Mouse (Mus musculus): ENCODE measurements at regions not wholly inside any gene's neighbourhood (a gene's known extent, or its start where the extent isn't known, plus 50 kb on each side); places are given as distances from the start of the nearest gene placed in this dataset.

- 42% methylated on average over 5 of the region's 5 CpGs for WGBS
- TF ChIP-seq CTCF (IDR thresholded peaks at IDR 0.05; ENCODE audit: insufficient read depth, low read length): no peak
- no peak for TF ChIP-seq POLR2A (IDR thresholded peaks at IDR 0.05; ENCODE audit: borderline replicate concordance, extremely low read depth, low read depth, low read length)
- Histone ChIP-seq H3K4me3 (replicated peaks; ENCODE audit: extremely low read depth, low read depth, low read length) (no peak overlapping the region), H3K4me1 (ENCODE audit: control insufficient read depth, insufficient read depth, low read length) (peaks cover 5% of the 10 kb centered on the region; the same call in 1 of the 2 replicates)
- DNase-seq: no peak
These were observed 275.5 kb downstream of the Mreg start for GRCm38 (mm10) chr1:71936501-71937129.

- DNase-seq: no peak
- H3K4me1 ChIP-seq (ENCODE audit: control insufficient read depth, insufficient read depth, low read length): no peaks in the 10 kb centered on the region
- 89% methylated on average over 2 of the region's 2 CpGs for WGBS
- no peak overlapping the region for H3K4me3 ChIP-seq (replicated peaks; ENCODE audit: extremely low read depth, low read depth, low read length)
- TF ChIP-seq CTCF (IDR thresholded peaks at IDR 0.05; ENCODE audit: insufficient read depth, low read length) (no peak), POLR2A (IDR thresholded peaks at IDR 0.05; ENCODE audit: borderline replicate concordance, extremely low read depth, low read depth, low read length) (no peak)
These were observed 272.5 kb upstream of the Fn1 start for GRCm38 (mm10) chr1:71925501-71925900.

- 78% methylated on average over 1 of the region's 1 CpGs for WGBS
These were observed 271.9 kb upstream of the Fn1 start for GRCm38 (mm10) chr1:71924884-71925283.

GRCm38 (mm10) chr1:71923731-71924130, 270.7 kb upstream of the Fn1 start:
- WGBS: 69% methylated on average over 3 of the region's 3 CpGs
- no peak overlapping the region for H3K4me3 ChIP-seq (replicated peaks; ENCODE audit: extremely low read depth, low read depth, low read length)
- H3K4me1 ChIP-seq (ENCODE audit: control insufficient read depth, insufficient read depth, low read length): no peaks in the 10 kb centered on the region
- TF ChIP-seq CTCF (IDR thresholded peaks at IDR 0.05; ENCODE audit: insufficient read depth, low read length) (no peak), POLR2A (IDR thresholded peaks at IDR 0.05; ENCODE audit: borderline replicate concordance, extremely low read depth, low read depth, low read length) (no peak)
- DNase-seq: no peak

More at GRCm38 (mm10) chr1:71924884-71925283, 271.9 kb upstream of the Fn1 start:
- no peak for DNase-seq
- Histone ChIP-seq H3K4me1 (ENCODE audit: control insufficient read depth, insufficient read depth, low read length) (no peaks in the 10 kb centered on the region), H3K4me3 (replicated peaks; ENCODE audit: extremely low read depth, low read depth, low read length) (no peak overlapping the region)
- TF ChIP-seq CTCF (IDR thresholded peaks at IDR 0.05; ENCODE audit: insufficient read depth, low read length) (no peak), POLR2A (IDR thresholded peaks at IDR 0.05; ENCODE audit: borderline replicate concordance, extremely low read depth, low read depth, low read length) (no peak)

- no peak overlapping the region for H3K4me3 ChIP-seq (replicated peaks; ENCODE audit: extremely low read depth, low read depth, low read length)
- 80% methylated on average over 2 of the region's 2 CpGs for WGBS
- no peak for DNase-seq
- H3K4me1 ChIP-seq (ENCODE audit: control insufficient read depth, insufficient read depth, low read length): no peaks in the 10 kb centered on the region
- TF ChIP-seq CTCF (IDR thresholded peaks at IDR 0.05; ENCODE audit: insufficient read depth, low read length) (no peak), POLR2A (IDR thresholded peaks at IDR 0.05; ENCODE audit: borderline replicate concordance, extremely low read depth, low read depth, low read length) (no peak)
These were observed 268.5 kb upstream of the Fn1 start for GRCm38 (mm10) chr1:71921456-71921855.

GRCm38 (mm10) chr1:71919891-71920290, 266.9 kb upstream of the Fn1 start:
- no peak for TF ChIP-seq CTCF (IDR thresholded peaks at IDR 0.05; ENCODE audit: insufficient read depth, low read length)
- Histone ChIP-seq H3K4me1 (ENCODE audit: control insufficient read depth, insufficient read depth, low read length) (no peaks in the 10 kb centered on the region), H3K4me3 (replicated peaks; ENCODE audit: extremely low read depth, low read depth, low read length) (no peak overlapping the region)
- WGBS: 69% methylated on average over 2 of the region's 2 CpGs
- no peak for DNase-seq

- TF ChIP-seq CTCF (IDR thresholded peaks at IDR 0.05; ENCODE audit: insufficient read depth, low read length): no peak
- TF ChIP-seq POLR2A (IDR thresholded peaks at IDR 0.05; ENCODE audit: borderline replicate concordance, extremely low read depth, low read depth, low read length): no peak
- DNase-seq: no peak
- Histone ChIP-seq H3K4me3 (replicated peaks; ENCODE audit: extremely low read depth, low read depth, low read length) (no peak overlapping the region), H3K4me1 (ENCODE audit: control insufficient read depth, insufficient read depth, low read length) (no peaks in the 10 kb centered on the region; the same call in 1 of the 2 replicates)
- WGBS: 70% methylated on average over 2 of the region's 2 CpGs
These were observed 264.0 kb upstream of the Fn1 start for GRCm38 (mm10) chr1:71917021-71917420.

GRCm38 (mm10) chr1:71914439-71914838, 261.4 kb upstream of the Fn1 start:
- TF ChIP-seq CTCF (IDR thresholded peaks at IDR 0.05; ENCODE audit: insufficient read depth, low read length): no peak
- TF ChIP-seq POLR2A (IDR thresholded peaks at IDR 0.05; ENCODE audit: borderline replicate concordance, extremely low read depth, low read depth, low read length): no peak
- no peak for DNase-seq
- Histone ChIP-seq H3K4me3 (replicated peaks; ENCODE audit: extremely low read depth, low read depth, low read length) (no peak overlapping the region), H3K4me1 (ENCODE audit: control insufficient read depth, insufficient read depth, low read length) (no peaks in the 10 kb centered on the region; the same call in 1 of the 2 replicates)
- 44% methylated on average over 3 of the region's 3 CpGs for WGBS

- TF ChIP-seq POLR2A (IDR thresholded peaks at IDR 0.05; ENCODE audit: borderline replicate concordance, extremely low read depth, low read depth, low read length) (no peak), CTCF (IDR thresholded peaks at IDR 0.05; ENCODE audit: insufficient read depth, low read length) (no peak)
- DNase-seq: no peak
- no peak overlapping the region for H3K4me3 ChIP-seq (replicated peaks; ENCODE audit: extremely low read depth, low read depth, low read length)
- WGBS: 68% methylated on average over 5 of the region's 5 CpGs
- H3K4me1 ChIP-seq (ENCODE audit: control insufficient read depth, insufficient read depth, low read length): no peaks in the 10 kb centered on the region; the same call in 1 of the 2 replicates
These were observed 260.2 kb upstream of the Fn1 start for GRCm38 (mm10) chr1:71913221-71913620.

GRCm38 (mm10) chr1:71912441-71912840, 259.4 kb upstream of the Fn1 start:
- Histone ChIP-seq H3K4me3 (replicated peaks; ENCODE audit: extremely low read depth, low read depth, low read length) (no peak overlapping the region), H3K4me1 (ENCODE audit: control insufficient read depth, insufficient read depth, low read length) (no peaks in the 10 kb centered on the region; the same call in 1 of the 2 replicates)
- DNase-seq: no peak
- 26% methylated on average over 3 of the region's 3 CpGs for WGBS
- TF ChIP-seq POLR2A (IDR thresholded peaks at IDR 0.05; ENCODE audit: borderline replicate concordance, extremely low read depth, low read depth, low read length): no peak
- no peak for TF ChIP-seq CTCF (IDR thresholded peaks at IDR 0.05; ENCODE audit: insufficient read depth, low read length)

All from lung, adult 2 months (tissue).